Mouse (Mus musculus) hindbrain, embryonic 12.5 days (tissue): ENCODE measurements around the gene Rem2. TPM values are rescaled to one million over a fixed set of nuclear protein-coding genes. Genes with fewer than 3 reads are reported as not detected.

Experiments
- ATAC-seq: fragments of 200-750 bp; cut with Nextera tagmentation; 2 replicates; pipeline ENCODE4 v1.8.0; 2017; ENCODE audit warnings: moderate TSS enrichment; ENCODE audit not compliant: low FRiP score
- H3K27ac ChIP-seq: fragments of 300-500 bp; sonication (generic); 2 replicates; pipeline ENCODE4 v1.5.1; 2016; ENCODE audit warnings: mild to moderate bottlenecking
- H3K27me3 ChIP-seq: fragments of 300-500 bp; sonication (generic); 2 replicates; pipeline ENCODE4 v1.6.1; 2016; ENCODE audit warnings: mild to moderate bottlenecking
- H3K36me3 ChIP-seq: fragments of 300-500 bp; sonication (generic); 2 replicates; pipeline ENCODE4 v1.6.1; 2016; ENCODE audit warnings: mild to moderate bottlenecking
- H3K4me1 ChIP-seq: fragments of 300-500 bp; sonication (generic); 2 replicates; pipeline ENCODE4 v1.6.1; 2016
- H3K4me2 ChIP-seq: fragments of 300-500 bp; sonication (generic); replicated peaks from 2 replicates; pipeline ENCODE4 v1.6.1; 2016; ENCODE audit warnings: mild to moderate bottlenecking
- H3K4me3 ChIP-seq: fragments of 300-500 bp; sonication (generic); 2 replicates; pipeline ENCODE4 v1.5.1; 2016; ENCODE audit warnings: mild to moderate bottlenecking
- H3K9ac ChIP-seq: fragments of 300-500 bp; sonication (generic); 2 replicates; pipeline ENCODE4 v1.6.1; 2016; ENCODE audit warnings: mild to moderate bottlenecking, moderate library complexity
- H3K9me3 ChIP-seq: fragments of 300-500 bp; sonication (generic); replicated peaks from 2 replicates; pipeline ENCODE4 v1.6.1; 2016; ENCODE audit warnings: mild to moderate bottlenecking
- WGBS: fragments of 180-500 bp; shearing (Covaris S2); methylation state at CpG from one replicate; pipeline ENCODE4 v1.1.7; 2016; 5-methylcytosine and 5-hydroxymethylcytosine counted together
- polyA plus RNA-seq: library from polyadenylated mRNA; unstranded; fragments of >200 nt; fragmentation: Nextera tagmentation; extraction: Ambion mirVana; gene quantifications from 2 replicates; pipeline ENCODE4 v1.2.1, GENCODE M21; 2016

The Rem2 gene
- polyA plus RNA-seq, 1 experiment from 2014 or later, result 39.3 TPM

DNA sequence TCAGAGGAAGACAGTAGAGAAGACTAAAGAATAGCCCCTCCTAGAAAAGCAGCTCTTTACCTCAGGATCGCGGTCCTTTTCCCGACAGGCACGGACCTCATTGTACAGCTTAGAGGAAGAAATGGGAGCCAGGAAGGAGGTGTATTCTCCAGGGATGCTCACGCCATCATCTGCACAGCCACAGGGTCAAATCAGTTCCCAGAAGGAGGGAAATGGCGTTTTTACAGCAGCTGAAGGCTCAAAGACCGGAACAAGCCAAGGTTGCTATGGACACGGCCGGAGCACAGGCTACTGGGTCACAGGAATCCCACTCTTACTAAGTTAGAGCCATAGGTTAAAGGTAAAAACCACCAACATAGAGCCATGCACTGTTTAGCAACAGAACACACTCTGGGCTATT is 33.9 kb downstream of the Rem2 start:
- Histone ChIP-seq H3K4me1 (no peaks in the 10 kb centered on the region), H3K9me3 (peaks cover 10% of the 10 kb centered on the region), H3K27me3 (no peaks in the 10 kb centered on the region), H3K9ac (no peak overlapping the region), H3K36me3 (peaks cover 88% of the 10 kb centered on the region), H3K27ac (no peak overlapping the region), H3K4me3 (no peak overlapping the region), H3K4me2 (no peak overlapping the region)
- 91% methylated on average over 9 of the region's 9 CpGs for WGBS
- no peak for ATAC-seq

DNA sequence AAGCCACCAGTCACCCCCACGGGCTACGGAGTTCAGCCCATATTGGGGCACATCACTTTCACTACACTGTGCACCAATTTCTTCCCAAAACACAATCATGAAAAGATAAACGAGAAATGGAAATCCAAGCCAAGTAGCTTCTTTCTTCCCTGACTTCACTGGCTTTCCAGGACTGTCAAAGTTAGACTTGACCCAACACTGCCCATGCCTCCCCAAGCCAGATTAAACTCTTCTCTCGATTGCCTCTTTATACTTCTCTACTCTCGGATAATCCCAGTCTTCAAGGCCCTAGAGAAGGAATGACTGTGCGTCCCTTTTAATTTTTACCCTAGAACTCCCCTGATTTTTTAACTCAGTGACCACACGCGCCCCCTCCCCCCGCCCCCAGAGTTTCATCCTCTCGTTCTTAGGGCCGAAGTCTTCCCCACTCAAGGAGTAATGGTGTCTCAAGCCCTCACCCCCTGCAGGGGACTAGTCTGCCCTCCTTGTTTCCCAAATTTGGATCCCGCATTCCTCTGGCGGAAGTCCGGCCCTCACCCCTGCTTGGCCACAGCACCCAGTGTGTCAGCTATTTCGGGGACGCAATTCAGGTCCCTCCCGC is 40.9 kb downstream of the Rem2 start:
- peaks cover 36% of the 10 kb centered on the region for H3K36me3 ChIP-seq
- peak; percentile 75 for ATAC-seq
- H3K27ac ChIP-seq, result peak overlapping the region; percentile 79
- H3K27me3 ChIP-seq, result no peaks in the 10 kb centered on the region
- peaks cover 8% of the 10 kb centered on the region; the same call in 1 of the 2 replicates for H3K9me3 ChIP-seq
- peak overlapping the region; percentile 72 for H3K9ac ChIP-seq
- H3K4me1 ChIP-seq, result peaks cover 11% of the 10 kb centered on the region
- H3K4me2 ChIP-seq, result peak overlapping the region; percentile 64
- WGBS, result 7% methylated on average over 17 of the region's 17 CpGs
- H3K4me3 ChIP-seq, result peak overlapping the region; percentile 71

DNA sequence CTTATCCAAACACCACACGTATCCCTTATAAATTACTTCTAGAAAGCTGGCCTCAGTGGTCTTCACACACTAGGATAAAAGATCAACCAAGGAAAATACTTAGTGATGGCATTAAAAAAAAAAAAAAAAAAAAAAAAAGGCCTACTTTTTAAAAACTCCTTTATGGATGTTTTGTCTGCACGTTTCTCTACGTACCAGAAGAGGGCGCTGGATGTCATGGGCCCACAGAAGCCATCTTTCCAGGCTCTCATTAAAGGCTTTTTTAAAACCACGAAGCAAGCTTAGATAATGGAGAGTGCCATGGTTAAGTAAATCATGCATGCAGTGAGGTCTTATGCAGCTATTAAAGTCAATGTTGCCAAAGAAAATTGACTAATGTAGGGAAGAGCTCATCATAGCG is 47.7 kb downstream of the Rem2 start:
- 29% methylated on average over 6 of the region's 6 CpGs for WGBS
- Histone ChIP-seq H3K36me3 (no peaks in the 10 kb centered on the region), H3K27ac (no peak overlapping the region), H3K4me3 (no peak overlapping the region), H3K9me3 (no peaks in the 10 kb centered on the region), H3K9ac (no peak overlapping the region), H3K27me3 (no peaks in the 10 kb centered on the region), H3K4me1 (peaks cover 11% of the 10 kb centered on the region), H3K4me2 (no peak overlapping the region)
- ATAC-seq, result no peak

DNA sequence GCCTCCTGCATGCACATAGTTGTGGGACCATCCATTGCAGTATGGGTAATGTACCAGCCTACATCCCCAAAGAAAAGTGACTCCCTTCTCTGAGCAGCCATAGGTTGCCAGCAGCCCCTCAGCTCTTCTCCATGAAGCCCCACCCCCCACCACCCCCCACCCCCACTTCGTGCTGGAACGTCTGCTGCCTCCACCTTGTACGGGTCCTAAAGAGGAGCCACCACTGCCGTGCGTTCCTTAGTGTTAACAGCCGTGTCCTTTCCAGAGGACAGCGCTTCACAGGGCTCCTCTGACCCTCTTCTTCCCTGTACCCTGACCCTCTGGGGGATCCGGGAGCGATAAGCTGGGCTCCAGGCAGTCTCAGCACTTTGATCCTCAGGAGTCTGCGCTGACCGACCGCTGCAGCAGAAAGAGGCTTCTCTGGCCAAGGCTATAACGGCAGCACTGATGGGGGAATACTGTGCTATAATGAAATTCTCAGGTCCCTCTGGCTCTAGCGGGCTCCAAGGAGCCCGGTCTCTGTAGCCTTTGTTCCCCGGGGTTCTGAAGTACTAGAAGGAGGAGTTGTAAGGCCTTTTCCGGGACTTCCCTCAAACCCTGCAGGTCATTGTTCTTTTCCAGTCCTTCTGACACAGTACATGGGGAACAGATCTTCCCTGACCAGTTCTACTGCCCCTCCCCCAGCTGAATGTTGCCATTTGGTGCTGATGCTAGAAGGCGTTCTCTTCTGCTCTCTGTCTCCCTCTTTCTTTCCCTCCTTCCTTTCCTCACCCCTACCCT is 51.5 kb downstream of the Rem2 start:
- Histone ChIP-seq H3K9ac (peak overlapping the region; percentile 71), H3K4me2 (peak overlapping the region; percentile 68), H3K27me3 (0 out of 2 replicates have a peak, but pooled peaks cover 3% of the 10 kb centered on the region), H3K4me3 (peak overlapping the region; percentile 39), H3K4me1 (peaks cover 14% of the 10 kb centered on the region), H3K36me3 (no peaks in the 10 kb centered on the region), H3K27ac (peak overlapping the region; percentile 80), H3K9me3 (no peaks in the 10 kb centered on the region)
- peak; percentile 83 for ATAC-seq
- under 1% methylated on average over 18 of the region's 18 CpGs for WGBS

DNA sequence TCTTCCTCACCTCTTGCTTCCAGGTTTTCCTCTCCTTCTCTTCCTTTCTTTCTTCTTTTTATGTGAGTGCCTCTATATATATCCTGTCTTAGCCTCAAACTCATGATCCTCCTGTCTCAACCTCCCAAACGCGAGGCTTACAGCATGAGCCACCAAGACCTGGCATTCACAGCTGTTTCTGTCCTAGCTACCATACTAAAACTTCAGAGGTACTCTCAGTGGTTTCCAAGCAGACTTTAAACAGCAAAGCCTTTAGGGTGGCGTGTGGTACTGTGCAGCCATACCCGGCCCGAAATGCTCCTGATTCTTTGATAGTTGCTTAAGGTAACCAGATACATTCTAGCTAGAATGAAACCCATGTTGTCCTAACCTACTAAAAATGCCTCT is 52.1 kb downstream of the Rem2 start:
- H3K4me3 ChIP-seq, result peak overlapping the region; percentile 39; the same call in 1 of the 2 replicates
- 25% methylated on average over 5 of the region's 5 CpGs for WGBS
- peak overlapping the region; percentile 68 for H3K4me2 ChIP-seq
- peak; percentile 41; the same call in 1 of the 2 replicates for ATAC-seq
- peak overlapping the region; percentile 80 for H3K27ac ChIP-seq
- no peak overlapping the region for H3K9ac ChIP-seq
- H3K27me3 ChIP-seq, result 0 out of 2 replicates have a peak, but pooled peaks cover 3% of the 10 kb centered on the region
- H3K4me1 ChIP-seq, result peaks cover 14% of the 10 kb centered on the region
- no peaks in the 10 kb centered on the region for H3K9me3 ChIP-seq
- H3K36me3 ChIP-seq, result no peaks in the 10 kb centered on the region

DNA sequence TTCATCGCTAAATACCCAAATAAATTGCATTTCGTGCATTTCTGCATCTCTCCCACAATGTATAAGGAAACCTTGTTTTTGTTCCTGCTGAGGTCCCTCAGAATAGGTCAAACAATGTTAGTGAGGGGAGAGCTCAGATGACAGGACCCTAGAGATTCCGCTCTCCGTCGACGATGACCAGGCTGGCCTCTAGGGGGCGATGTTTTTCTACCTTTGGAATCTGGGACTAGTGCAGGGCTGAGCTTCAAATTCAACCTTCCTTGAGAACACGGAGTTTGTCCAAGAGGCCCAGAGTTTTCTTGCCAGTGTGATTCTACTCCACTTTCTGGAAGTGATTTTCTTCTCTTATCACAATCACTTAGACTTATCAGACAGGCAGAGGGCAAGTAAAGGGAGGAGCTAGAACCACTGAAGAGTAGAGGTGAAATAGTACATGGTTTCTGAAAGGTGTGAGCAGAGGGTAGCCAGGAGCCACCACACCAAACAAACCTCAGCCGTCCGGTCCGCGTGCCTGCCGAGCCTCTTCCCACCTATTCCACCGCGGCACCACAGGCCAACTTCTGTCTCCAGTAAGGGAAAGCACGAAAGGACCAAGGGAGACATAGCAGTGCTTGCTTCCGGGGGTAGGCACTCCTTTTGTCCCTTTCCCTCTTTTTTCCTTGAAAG is 52.7 kb downstream of the Rem2 start:
- H3K27me3 ChIP-seq, result 0 out of 2 replicates have a peak, but pooled peaks cover 3% of the 10 kb centered on the region
- no peak overlapping the region for H3K4me3 ChIP-seq
- peaks cover 14% of the 10 kb centered on the region for H3K4me1 ChIP-seq
- peak; percentile 68; the same call in 1 of the 2 replicates for ATAC-seq
- H3K4me2 ChIP-seq, result 0 out of 2 replicates have a peak overlapping the region, but pooled peaks have one; percentile 68
- 13% methylated on average over 17 of the region's 17 CpGs for WGBS
- no peak overlapping the region for H3K9ac ChIP-seq
- H3K27ac ChIP-seq, result no peak overlapping the region
- no peaks in the 10 kb centered on the region for H3K9me3 ChIP-seq
- H3K36me3 ChIP-seq, result no peaks in the 10 kb centered on the region

Other genes with a start within 250 kb of the Rem2 start
- gene Dad1, start 222.0 kb upstream of the Rem2 start, polyA plus RNA-seq, result 238 and 259 TPM in 2 replicates
- gene Abhd4, start 221.9 kb upstream of the Rem2 start, polyA plus RNA-seq, result 44.0 and 47.7 TPM in 2 replicates
- not detected in 2 replicates for gene Olfr49, start 191.2 kb upstream of the Rem2 start, polyA plus RNA-seq
- gene Oxa1l, start 115.3 kb upstream of the Rem2 start, polyA plus RNA-seq, result 39.2 and 42.2 TPM in 2 replicates
- 5.1 and 5.2 TPM in 2 replicates for gene Slc7a7, start 58.3 kb upstream of the Rem2 start, polyA plus RNA-seq
- 239 and 255 TPM in 2 replicates for gene Mrpl52, start 49.2 kb upstream of the Rem2 start, polyA plus RNA-seq
- gene Mmp14, start 44.5 kb upstream of the Rem2 start, polyA plus RNA-seq, result 113 and 117 TPM in 2 replicates
- 34.7 and 36.0 TPM in 2 replicates for gene Lrp10, start 12.0 kb upstream of the Rem2 start, polyA plus RNA-seq
- 98.8 and 99.3 TPM in 2 replicates for gene Prmt5, start 41.4 kb downstream of the Rem2 start, polyA plus RNA-seq
- gene Haus4, start 78.5 kb downstream of the Rem2 start, polyA plus RNA-seq, result 32.4 and 37.2 TPM in 2 replicates
- gene Ajuba, start 101.5 kb downstream of the Rem2 start, polyA plus RNA-seq, result 37.9 and 40.9 TPM in 2 replicates
- 8.2 and 9.1 TPM in 2 replicates for gene 4931414P19Rik, start 129.9 kb downstream of the Rem2 start, polyA plus RNA-seq
- gene Psmb5, start 141.9 kb downstream of the Rem2 start, polyA plus RNA-seq, result 354 and 376 TPM in 2 replicates
- gene Psmb11, start 145.3 kb downstream of the Rem2 start, polyA plus RNA-seq, result not detected in 2 replicates
- gene Gm17606, start 164.9 kb downstream of the Rem2 start, polyA plus RNA-seq, result not detected in 2 replicates
- gene Cdh24, start 165.3 kb downstream of the Rem2 start, polyA plus RNA-seq, result 10.3 and 10.9 TPM in 2 replicates
- 83.3 and 86.4 TPM in 2 replicates for gene 1700123O20Rik, start 210.1 kb downstream of the Rem2 start, polyA plus RNA-seq
- gene Acin1, start 210.8 kb downstream of the Rem2 start, polyA plus RNA-seq, result 158 and 168 TPM in 2 replicates
- gene Gm29776, start 222.7 kb downstream of the Rem2 start, polyA plus RNA-seq, result 0.16 and 0.21 TPM in 2 replicates
- 0.31 TPM in 1 of 2 replicates, not detected in the other for gene Cebpe, start 236.1 kb downstream of the Rem2 start, polyA plus RNA-seq